Mouse (Mus musculus): ENCODE results near the gene Ccl22.

- TF ChIP-seq CEBPB (IDR thresholded peaks at IDR 0.05; ENCODE audit: low read depth) (no peak), CTCF (IDR thresholded peaks at IDR 0.05; ENCODE audit: control insufficient read depth, insufficient read depth, insufficient read length) (no peak), USF1 (IDR thresholded peaks at IDR 0.05; ENCODE audit: low read depth) (no peak)
Observed at GRCm38 (mm10) chr8:94705581-94706245, 39.7 kb upstream of the Ccl22 start.
